Comparison of ENCODE assay signal across 13 mouse cellular contexts in genomic region chr6:56322799-56323198, GRCm38 (mm10).
DNase-seq lines count a peak whose midpoint lies in the region; ATAC-seq lines count a peak whose summit lies in the region.
"Had no signal": no experiment of that assay in that cellular context is flagged by ENCODE, and none has a peak within 500 bp of the region (broad histone marks: within the 10 kb centered on the region; RNA-seq: fewer than 3 reads in every experiment).

No protein-coding gene starts in this region.

- H3K9ac ChIP-seq in kidney, embryonic 14.5 days (ENCODE audit: low read depth, low read length): no peak overlapping the region
- H3K9ac ChIP-seq in forebrain, embryonic 16.5 days (replicated peaks; ENCODE audit: low read depth, low read length): no peak overlapping the region
- H3K9ac ChIP-seq: liver, embryonic 12.5 days; neural tube, embryonic 13.5 days had no signal

- H3K4me1 ChIP-seq in kidney, embryonic 14.5 days (ENCODE audit: control insufficient read depth, insufficient read depth, low read length): no peaks in the 10 kb centered on the region
- peaks cover 6% of the 10 kb centered on the region; the same call in 1 of the 2 replicates for H3K4me1 ChIP-seq in forebrain, embryonic 16.5 days (replicated peaks; ENCODE audit: control insufficient read depth, insufficient read depth, low read length)
- H3K4me1 ChIP-seq: liver, embryonic 12.5 days had no signal

- DNase-seq in kidney, postnatal 14 days: no peak
- DNase-seq in embryo, embryonic 10 days (ENCODE audit: low spot score): peak; percentile 39
- peak; percentile 11 to 20 for DNase-seq in heart, postnatal 14 days
- DNase-seq in left cerebral cortex, postnatal 36 days (ENCODE audit: low spot score in 2 of 2): no peak
- DNase-seq in kidney, postnatal 36 days: no peak
- DNase-seq: cerebellum, adult 8-10 months; gastrocnemius, adult 2 months; kidney, postnatal 10 days had no signal

- H3K4me2 ChIP-seq in kidney, embryonic 14.5 days (replicated peaks; ENCODE audit: low read depth, low read length): no peak overlapping the region
- H3K4me2 ChIP-seq in forebrain, embryonic 16.5 days (ENCODE audit: low read length): no peak overlapping the region
- H3K4me2 ChIP-seq: liver, embryonic 12.5 days; neural tube, embryonic 13.5 days had no signal

- peak; percentile 43; the same call in 1 of the 2 replicates for ATAC-seq in kidney, embryonic 14.5 days (ENCODE audit: low FRiP score, low TSS enrichment)
- ATAC-seq in forebrain, embryonic 16.5 days: peak; percentile 81
- ATAC-seq in CD4-positive, CD25-positive, alpha-beta regulatory T cell, adult 4 months: no peak
- ATAC-seq: liver, embryonic 12.5 days had no signal

- H3K36me3 ChIP-seq in kidney, embryonic 14.5 days (ENCODE audit: control insufficient read depth, insufficient read depth, low read length): no peaks in the 10 kb centered on the region
- H3K36me3 ChIP-seq in forebrain, embryonic 16.5 days (ENCODE audit: control insufficient read depth, insufficient read depth): no peaks in the 10 kb centered on the region
- H3K36me3 ChIP-seq: liver, embryonic 12.5 days; neural tube, embryonic 13.5 days had no signal

- no peak overlapping the region for H3K4me3 ChIP-seq in kidney, embryonic 14.5 days (ENCODE audit: low read length)
- H3K4me3 ChIP-seq in forebrain, embryonic 16.5 days (replicated peaks; ENCODE audit: low read length): no peak overlapping the region
- H3K4me3 ChIP-seq: gastrocnemius, adult 2 months; liver, embryonic 12.5 days; neural tube, embryonic 13.5 days had no signal

- H3K27ac ChIP-seq in kidney, embryonic 14.5 days (ENCODE audit: low read depth, low read length): no peak overlapping the region
- H3K27ac ChIP-seq in forebrain, embryonic 16.5 days (ENCODE audit: low read length): no peak overlapping the region
- H3K27ac ChIP-seq: gastrocnemius, adult 2 months; liver, embryonic 12.5 days; neural tube, embryonic 13.5 days had no signal

- intact Hi-C loops in heart, postnatal 14 days (cut with DNase I): no loop called here
- intact Hi-C loops in left cerebral cortex, postnatal 36 days (cut with DNase I): no loop called here

- 8% methylated on average over 3 of the region's 3 CpGs for WGBS in kidney, embryonic 14.5 days
- WGBS in forebrain, embryonic 16.5 days: 6% methylated on average over 3 of the region's 3 CpGs

- no peaks in the 10 kb centered on the region for H3K9me3 ChIP-seq in kidney, embryonic 14.5 days (ENCODE audit: control insufficient read depth, low read length)
- no peaks in the 10 kb centered on the region for H3K9me3 ChIP-seq in forebrain, embryonic 16.5 days (ENCODE audit: control insufficient read depth, low read length)
- H3K9me3 ChIP-seq: liver, embryonic 12.5 days; neural tube, embryonic 13.5 days had no signal

- no peaks in the 10 kb centered on the region for H3K27me3 ChIP-seq in kidney, embryonic 14.5 days (ENCODE audit: control insufficient read depth, insufficient read depth, low read length)
- no peaks in the 10 kb centered on the region for H3K27me3 ChIP-seq in forebrain, embryonic 16.5 days (replicated peaks; ENCODE audit: control insufficient read depth, insufficient read depth, low read length)
- H3K27me3 ChIP-seq: liver, embryonic 12.5 days; neural tube, embryonic 13.5 days had no signal

Comparison
In these comparisons a context has a peak if more than half of its experiments do, and no peak if none do; other contexts are left out.
1. DNase-seq: peak in embryo, embryonic 10 days (single experiment) and heart, postnatal 14 days (2 of 2); none in kidney, postnatal 14 days (single experiment), left cerebral cortex, postnatal 36 days (0 of 2) and kidney, postnatal 36 days (0 of 2).